Mouse (Mus musculus) cerebellum, adult (tissue): Measurements from ENCODE around the gene Aplnr.

Experiments used
- ATAC-seq: cut with Nextera tagmentation; 2 replicates; pipeline ENCODE4 v1.9.2; 2017; ENCODE audit warnings: mild to moderate bottlenecking, moderate library complexity, mixed read lengths; ENCODE audit not compliant: insufficient number of reproducible peaks, low FRiP score, low TSS enrichment

Aplnr gene

GRCm38 (mm10) chr2:85172763-85173103 lies 36.7 kb downstream of the Aplnr start:
- no peak for ATAC-seq

DNA sequence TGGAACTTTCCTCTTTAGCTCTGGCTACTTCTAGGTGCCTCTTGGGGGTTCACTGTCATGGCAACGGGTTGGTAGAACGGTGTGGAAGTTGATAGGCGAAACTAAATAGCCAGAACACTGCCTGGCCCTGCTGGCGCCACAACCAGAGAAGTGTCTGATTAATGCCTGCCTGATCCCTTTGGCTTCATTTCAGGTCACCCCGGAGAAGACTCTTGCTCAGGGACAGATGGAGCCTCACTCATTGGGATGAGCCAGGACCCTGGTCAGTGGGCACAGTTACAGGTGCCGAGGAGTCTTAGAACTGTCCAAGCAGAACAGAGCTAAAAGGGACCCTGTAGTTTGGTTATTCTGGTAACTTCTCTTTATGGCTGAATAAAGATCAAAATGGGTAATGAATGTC lies 37.5 kb downstream of the Aplnr start:
- ATAC-seq, result no peak

- no peak for ATAC-seq
Observed at GRCm38 (mm10) chr2:85178139-85178800, 42.2 kb downstream of the Aplnr start.

GRCm38 (mm10) chr2:85187582-85188151 lies 51.6 kb downstream of the Aplnr start:
- ATAC-seq, result no peak
